Mouse (Mus musculus) heart, embryonic 15.5 days (tissue): ENCODE results near the gene Palld. TPM values are rescaled to one million over a fixed set of nuclear protein-coding genes. Genes with fewer than 3 reads are reported as not detected.

ENCODE experiments used
- ATAC-seq: fragments of 200-750 bp; cut with Nextera tagmentation; replicated peaks from 2 replicates; pipeline ENCODE4 v1.8.0; 2017; ENCODE audit warnings: low read depth, moderate TSS enrichment; ENCODE audit not compliant: insufficient number of reproducible peaks, insufficient read depth, low FRiP score
- H3K27ac ChIP-seq: fragments of 300-500 bp; sonication (generic); 2 replicates; pipeline ENCODE4 v1.5.1; 2015; ENCODE audit warnings: mild to moderate bottlenecking, inconsistent platforms
- H3K27me3 ChIP-seq: fragments of 300-500 bp; sonication (generic); 2 replicates; pipeline ENCODE4 v1.6.1; 2015; ENCODE audit warnings: inconsistent platforms
- H3K36me3 ChIP-seq: fragments of 300-500 bp; sonication (generic); 2 replicates; pipeline ENCODE4 v1.6.1; 2015; ENCODE audit warnings: mild to moderate bottlenecking, inconsistent platforms
- H3K4me1 ChIP-seq: fragments of 300-500 bp; sonication (generic); replicated peaks from 2 replicates; pipeline ENCODE4 v1.6.1; 2015; ENCODE audit warnings: inconsistent platforms
- H3K4me2 ChIP-seq: fragments of 300-500 bp; sonication (generic); 2 replicates; pipeline ENCODE4 v1.6.1; 2015; ENCODE audit warnings: inconsistent platforms, mild to moderate bottlenecking, moderate library complexity
- H3K4me3 ChIP-seq: fragments of 300-500 bp; sonication (generic); 2 replicates; pipeline ENCODE4 v1.5.1; 2015; ENCODE audit warnings: mild to moderate bottlenecking, inconsistent platforms
- H3K9ac ChIP-seq: fragments of 300-500 bp; sonication (generic); 2 replicates; pipeline ENCODE4 v1.6.1; 2015; ENCODE audit warnings: mild to moderate bottlenecking, inconsistent platforms
- H3K9me3 ChIP-seq: fragments of 300-500 bp; sonication (generic); replicated peaks from 2 replicates; pipeline ENCODE4 v1.6.1; 2016; ENCODE audit warnings: inconsistent platforms
- WGBS: fragments of 180-500 bp; shearing (Covaris S2); methylation state at CpG from one replicate; pipeline ENCODE4 v1.1.7; 2015; ENCODE audit warnings: mixed read lengths; 5-methylcytosine and 5-hydroxymethylcytosine counted together
- polyA plus RNA-seq: library from polyadenylated mRNA; unstranded; fragments of >200 nt; fragmentation: Nextera tagmentation; extraction: Ambion mirVana; gene quantifications from 2 replicates; pipeline ENCODE4 v1.2.1, GENCODE M21; 2015

Palld gene
- polyA plus RNA-seq = 173 and 181 TPM in 2 replicates

DNA sequence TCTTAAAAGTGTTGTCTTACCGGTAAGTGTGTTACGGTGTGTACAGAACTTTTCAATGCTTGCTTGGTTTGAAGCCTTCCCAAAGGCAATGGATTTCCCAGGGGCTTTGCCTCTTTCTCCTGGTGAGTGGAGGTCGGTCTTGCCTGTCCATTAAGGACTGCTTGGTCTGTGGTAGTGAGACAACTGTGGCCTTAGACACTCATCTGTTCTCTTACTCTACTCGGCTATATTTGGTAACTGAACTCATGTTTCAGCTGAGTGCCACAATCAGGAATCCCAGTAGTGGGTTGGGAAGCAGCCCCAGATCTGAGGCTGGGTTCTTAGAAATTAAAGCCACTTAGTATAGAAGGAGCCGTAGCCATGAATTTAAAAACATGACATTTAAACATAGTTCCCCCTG, at the start of gene Palld:
Gene Palld, minus strand, starts transcription at position 170 of the 400 bp plus-strand sequence.
- Histone ChIP-seq H3K36me3 (peaks cover 4% of the 10 kb centered on the region; the same call in 1 of the 2 replicates), H3K4me1 (peaks cover 8% of the 10 kb centered on the region; the same call in 1 of the 2 replicates), H3K27me3 (no peaks in the 10 kb centered on the region), H3K27ac (peak within 1 kb of the TSS; percentile 87), H3K9me3 (no peaks in the 10 kb centered on the region), H3K4me2 (peak within 1 kb of the TSS; percentile 43), H3K4me3 (peak within 1 kb of the TSS; percentile 51), H3K9ac (peak within 1 kb of the TSS; percentile 58)
- ATAC-seq = peak; percentile 88
- WGBS = 46% methylated on average over 5 of the region's 5 CpGs

DNA sequence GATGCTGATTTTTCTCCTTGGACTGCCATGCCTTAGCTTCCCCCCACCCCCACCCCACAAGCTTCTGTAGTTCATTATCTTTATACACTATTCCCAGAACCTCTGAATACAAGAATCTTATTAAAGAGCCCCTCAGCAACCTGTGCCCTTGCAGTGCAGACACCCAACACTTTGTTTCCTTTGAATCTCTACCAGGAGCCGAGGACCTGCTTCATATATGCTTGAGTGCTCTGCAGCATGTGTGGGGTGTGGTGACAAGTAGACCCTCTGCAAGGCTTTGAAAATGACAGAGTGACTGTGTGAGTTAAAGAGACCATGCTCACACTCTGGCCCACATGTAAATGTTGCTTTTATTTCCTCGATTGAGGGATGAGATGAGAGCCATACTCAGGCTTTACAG, 35.1 kb upstream of the Palld start:
- Histone ChIP-seq H3K27me3 (no peaks in the 10 kb centered on the region), H3K36me3 (no peaks in the 10 kb centered on the region), H3K9ac (no peak overlapping the region), H3K9me3 (no peaks in the 10 kb centered on the region), H3K27ac (0 out of 2 replicates have a peak overlapping the region, but pooled peaks have one; percentile 24), H3K4me3 (no peak overlapping the region), H3K4me2 (no peak overlapping the region), H3K4me1 (peaks cover 24% of the 10 kb centered on the region)
- 57% methylated on average over 2 of the region's 2 CpGs for WGBS
- ATAC-seq = no peak

DNA sequence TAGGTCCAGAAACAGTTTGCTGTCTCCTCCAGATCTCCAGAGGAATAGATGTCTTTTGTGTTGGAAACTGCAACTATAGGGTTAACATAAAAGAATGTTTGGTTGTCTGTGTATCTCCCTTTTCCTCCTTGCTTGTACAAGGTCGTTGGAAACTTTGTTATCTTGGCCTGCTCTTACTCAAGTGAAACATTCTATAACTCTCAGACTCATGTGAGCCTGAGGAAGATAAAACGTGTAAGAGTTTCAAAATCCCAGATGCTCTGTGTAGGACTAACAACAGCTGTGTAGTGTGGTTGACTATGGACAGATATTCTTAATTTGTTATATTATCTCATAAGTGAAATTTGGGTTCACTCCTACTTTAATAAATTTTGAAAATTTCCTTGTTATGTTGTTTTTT, 30.8 kb upstream of the Palld start:
- 0 out of 2 replicates have a peak, but pooled peaks have one; percentile 55 for ATAC-seq

DNA sequence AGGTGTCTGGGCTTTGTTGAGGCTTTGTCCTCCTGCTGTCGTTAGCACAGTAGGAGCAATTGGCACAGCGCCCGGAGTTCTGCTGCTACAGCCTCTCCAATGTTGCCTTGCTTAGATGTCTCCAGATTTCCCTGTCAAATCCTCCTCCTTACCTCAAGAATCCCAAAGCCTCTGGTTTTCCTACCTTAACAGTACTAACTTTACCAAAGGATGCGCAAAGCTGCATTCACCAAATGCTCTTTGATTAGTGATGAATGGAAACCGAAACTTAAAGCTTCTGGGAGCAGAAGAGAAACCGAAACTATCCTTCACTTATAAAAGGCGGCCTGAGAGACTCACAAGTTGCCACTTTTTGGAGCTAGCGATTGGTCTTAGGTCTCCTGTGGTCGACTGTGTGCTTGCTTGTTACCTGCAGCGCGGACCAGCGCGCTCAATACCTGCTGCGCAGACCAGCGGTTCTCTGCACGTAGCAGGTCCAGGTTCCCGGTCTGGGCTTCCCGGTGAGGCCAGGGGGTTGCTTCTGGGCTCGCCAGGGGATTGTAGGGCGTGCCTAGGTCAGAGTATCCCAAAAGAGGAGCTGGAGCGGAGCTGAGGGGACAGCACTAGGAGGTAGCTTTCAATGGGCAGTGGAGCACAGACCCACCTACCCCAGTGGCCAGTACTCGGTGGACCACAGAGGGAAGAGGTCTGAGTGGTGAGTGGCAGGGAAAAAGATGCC, 25.4 kb upstream of the Palld start, which contains the start of gene Ddx60:
Gene Ddx60, plus strand, starts transcription at position 311 of the 718 bp plus-strand sequence.
- no peaks in the 10 kb centered on the region for H3K36me3 ChIP-seq
- WGBS = 6% methylated on average over 22 of the region's 22 CpGs
- peaks cover 26% of the 10 kb centered on the region for H3K4me1 ChIP-seq
- H3K27me3 ChIP-seq = no peaks in the 10 kb centered on the region
- peak within 1 kb of the TSS; percentile 86 for H3K4me2 ChIP-seq
- peak within 1 kb of the TSS; percentile 69 for H3K4me3 ChIP-seq
- no peaks in the 10 kb centered on the region for H3K9me3 ChIP-seq
- peak within 1 kb of the TSS; percentile 88 for H3K27ac ChIP-seq
- peak within 1 kb of the TSS; percentile 74 for H3K9ac ChIP-seq
- ATAC-seq = peak; percentile 69

More for the DNA sequence above, 30.8 kb upstream of the Palld start:
- 4% methylated on average over 2 of the region's 2 CpGs for WGBS
- no peaks in the 10 kb centered on the region for H3K9me3 ChIP-seq
- H3K4me3 ChIP-seq = no peak overlapping the region
- H3K4me1 ChIP-seq = peaks cover 31% of the 10 kb centered on the region
- no peak overlapping the region for H3K4me2 ChIP-seq
- H3K36me3 ChIP-seq = no peaks in the 10 kb centered on the region
- H3K9ac ChIP-seq = no peak overlapping the region
- H3K27me3 ChIP-seq = no peaks in the 10 kb centered on the region
- H3K27ac ChIP-seq = peak overlapping the region; percentile 65

DNA sequence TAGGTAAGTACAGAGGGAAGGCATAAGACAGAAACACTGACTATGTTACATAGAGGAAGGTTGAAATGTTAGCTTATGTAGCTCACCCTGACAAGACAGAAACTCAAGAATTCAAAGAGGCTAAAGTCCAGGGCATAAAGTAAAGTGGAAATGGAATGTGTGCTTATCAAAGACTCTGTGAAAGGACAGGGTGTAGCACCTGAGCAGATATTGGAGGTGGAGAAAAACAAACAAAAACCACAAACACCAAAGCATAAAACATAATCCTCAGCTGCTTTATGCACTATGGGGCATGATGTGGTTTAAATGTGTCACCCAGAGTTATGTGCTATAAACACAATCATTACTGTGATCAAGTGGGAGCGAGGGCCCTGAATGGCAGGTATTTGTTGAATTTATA, 22.0 kb upstream of the Palld start:
- H3K9ac ChIP-seq = no peak overlapping the region
- no peak overlapping the region for H3K4me2 ChIP-seq
- ATAC-seq = no peak
- H3K36me3 ChIP-seq = no peaks in the 10 kb centered on the region
- H3K9me3 ChIP-seq = no peaks in the 10 kb centered on the region
- H3K27me3 ChIP-seq = no peaks in the 10 kb centered on the region
- H3K4me1 ChIP-seq = peaks cover 36% of the 10 kb centered on the region
- H3K4me3 ChIP-seq = no peak overlapping the region
- no peak overlapping the region for H3K27ac ChIP-seq
- 78% methylated on average over 1 of the region's 1 CpGs for WGBS

DNA sequence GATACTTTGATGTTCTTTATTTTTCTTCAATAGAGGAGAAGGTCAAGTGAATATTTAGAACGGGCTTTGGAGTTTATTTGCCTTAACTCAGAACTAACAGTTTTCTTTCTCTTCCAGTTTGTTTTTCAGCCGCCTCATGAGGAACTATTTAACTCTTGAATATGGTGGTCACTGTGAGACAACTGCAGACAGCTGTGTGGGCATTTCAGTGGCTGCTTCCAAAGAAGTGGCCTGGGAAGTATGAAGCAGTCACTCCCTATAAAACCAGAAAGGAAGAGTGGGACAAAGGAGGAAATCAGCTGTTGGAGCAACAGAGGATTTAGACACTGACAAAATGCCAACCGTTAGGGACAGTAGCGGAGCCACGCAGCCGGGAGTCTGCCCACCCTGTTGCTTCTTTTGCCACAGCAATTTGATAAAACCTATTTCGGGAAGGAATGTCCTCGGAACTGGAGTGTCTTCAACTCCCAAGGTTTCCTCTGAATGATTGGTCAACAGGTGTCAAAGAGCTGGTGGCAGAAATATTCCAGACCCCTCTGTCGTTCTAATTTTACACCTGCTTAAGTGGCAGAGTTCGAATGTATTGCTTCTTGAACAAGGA, 19.1 kb upstream of the Palld start:
- Histone ChIP-seq H3K4me1 (peaks cover 25% of the 10 kb centered on the region), H3K9me3 (no peaks in the 10 kb centered on the region), H3K27me3 (no peaks in the 10 kb centered on the region), H3K4me2 (peak overlapping the region; percentile 25), H3K36me3 (no peaks in the 10 kb centered on the region), H3K9ac (no peak overlapping the region), H3K4me3 (no peak overlapping the region), H3K27ac (peak overlapping the region; percentile 81)
- ATAC-seq = peak; percentile 70
- 42% methylated on average over 10 of the region's 10 CpGs for WGBS

DNA sequence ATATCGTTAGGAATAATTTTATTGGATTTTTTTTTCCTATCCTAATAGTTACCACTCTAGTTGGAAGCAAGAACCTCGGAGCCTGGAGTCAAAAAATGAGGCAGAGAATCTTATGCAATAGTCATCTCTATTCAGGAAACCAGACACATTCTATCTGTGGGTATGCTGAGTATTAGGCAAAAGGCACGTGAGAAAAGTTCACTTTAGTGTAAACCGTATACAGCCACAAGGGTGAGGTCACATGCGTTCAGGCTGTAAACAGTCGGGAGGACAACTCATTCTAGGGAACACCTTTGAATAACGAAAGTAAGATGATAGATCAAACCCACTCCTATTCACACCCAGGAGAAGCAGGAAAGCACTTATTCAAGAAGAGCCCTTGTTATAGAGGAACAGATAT, 17.9 kb upstream of the Palld start:
- Histone ChIP-seq H3K9ac (no peak overlapping the region), H3K9me3 (no peaks in the 10 kb centered on the region), H3K27ac (peak overlapping the region; percentile 81), H3K27me3 (no peaks in the 10 kb centered on the region), H3K4me2 (no peak overlapping the region), H3K36me3 (no peaks in the 10 kb centered on the region), H3K4me1 (peaks cover 25% of the 10 kb centered on the region), H3K4me3 (no peak overlapping the region)
- 62% methylated on average over 7 of the region's 7 CpGs for WGBS
- no peak for ATAC-seq

DNA sequence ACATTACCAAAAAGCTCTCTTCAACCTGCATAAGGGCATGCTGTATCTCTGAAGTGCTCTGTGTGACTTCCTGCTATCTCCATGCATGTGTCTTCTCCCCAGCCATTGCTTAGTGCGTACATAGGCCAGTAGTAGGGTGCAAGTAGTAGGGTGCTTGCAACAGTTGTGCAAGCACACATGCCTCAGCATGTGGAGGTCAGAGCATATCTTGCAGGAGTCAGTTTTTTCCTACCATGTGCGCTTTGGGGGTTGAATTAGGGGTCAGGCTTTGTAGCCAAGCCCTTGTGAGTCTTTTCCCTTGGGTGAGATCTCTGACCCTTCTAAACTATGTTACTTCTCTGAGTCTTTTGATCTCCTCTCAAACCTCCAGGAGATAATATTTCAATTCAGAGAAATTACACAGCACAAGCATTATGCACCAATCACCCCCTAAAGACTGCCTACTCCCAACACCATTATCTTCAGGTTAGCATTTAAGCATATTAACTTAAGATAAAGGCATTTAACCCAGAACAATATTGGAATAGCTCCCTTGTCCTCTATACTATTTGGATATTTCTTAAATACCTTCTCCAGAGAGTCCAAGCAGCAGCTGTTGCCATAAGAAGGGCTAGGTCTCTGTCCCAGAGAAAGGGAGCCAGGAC, 16.8 kb upstream of the Palld start:
- 87% methylated on average over 2 of the region's 2 CpGs for WGBS
- H3K27ac ChIP-seq = no peak overlapping the region
- no peaks in the 10 kb centered on the region for H3K36me3 ChIP-seq
- no peaks in the 10 kb centered on the region for H3K27me3 ChIP-seq
- H3K4me3 ChIP-seq = no peak overlapping the region
- H3K4me1 ChIP-seq = peaks cover 25% of the 10 kb centered on the region
- no peak for ATAC-seq
- no peak overlapping the region for H3K9ac ChIP-seq
- H3K9me3 ChIP-seq = no peaks in the 10 kb centered on the region
- H3K4me2 ChIP-seq = no peak overlapping the region

DNA sequence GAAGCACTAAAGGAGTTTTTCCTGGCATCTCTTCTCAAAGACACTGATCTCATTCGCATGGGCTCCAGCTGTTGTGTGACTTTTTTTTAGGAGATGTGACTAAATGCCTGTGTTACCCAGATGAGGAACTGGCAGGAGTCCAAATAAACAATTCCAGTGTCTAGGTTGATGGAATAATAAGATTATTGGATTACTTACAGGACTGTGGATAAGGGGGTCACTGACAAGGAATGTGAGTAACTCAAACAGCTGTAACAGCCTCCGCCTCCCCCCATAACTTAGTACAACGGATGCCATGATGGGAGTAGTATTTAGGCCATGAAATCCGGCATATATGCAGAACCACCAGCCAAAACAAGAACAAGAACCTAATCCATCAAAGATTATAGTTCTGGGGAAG, 14.8 kb upstream of the Palld start:
- no peaks in the 10 kb centered on the region for H3K27me3 ChIP-seq
- H3K4me3 ChIP-seq = no peak overlapping the region
- H3K4me1 ChIP-seq = peaks cover 23% of the 10 kb centered on the region
- no peak overlapping the region for H3K9ac ChIP-seq
- WGBS = 81% methylated on average over 4 of the region's 4 CpGs
- H3K27ac ChIP-seq = no peak overlapping the region
- H3K36me3 ChIP-seq = no peaks in the 10 kb centered on the region
- H3K9me3 ChIP-seq = no peaks in the 10 kb centered on the region
- no peak overlapping the region for H3K4me2 ChIP-seq
- no peak for ATAC-seq

DNA sequence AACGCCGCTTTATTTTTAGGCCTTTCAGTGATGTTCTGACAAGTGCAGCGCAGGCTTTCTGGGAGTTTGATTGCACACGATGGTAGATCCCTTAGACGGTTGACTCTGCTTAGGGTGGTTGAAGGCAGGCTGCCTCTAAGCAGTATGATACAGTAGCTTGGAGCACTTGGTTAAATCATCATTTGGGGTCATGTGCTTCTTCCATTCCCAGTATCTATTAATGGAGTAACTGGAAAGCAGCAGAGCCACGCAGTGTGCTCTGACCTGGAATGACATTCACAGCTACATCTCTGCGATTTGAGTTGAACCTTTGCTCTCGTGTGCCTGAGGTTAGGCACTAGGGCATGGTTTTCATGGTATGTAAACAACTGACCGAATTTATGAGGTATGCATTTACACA, 11.5 kb upstream of the Palld start:
- Histone ChIP-seq H3K4me3 (no peak overlapping the region), H3K9me3 (no peaks in the 10 kb centered on the region), H3K9ac (no peak overlapping the region), H3K4me1 (peaks cover 21% of the 10 kb centered on the region), H3K27ac (peak overlapping the region; percentile 47; the same call in 1 of the 2 replicates), H3K4me2 (no peak overlapping the region), H3K27me3 (no peaks in the 10 kb centered on the region), H3K36me3 (no peaks in the 10 kb centered on the region)
- WGBS = 44% methylated on average over 9 of the region's 9 CpGs
- no peak for ATAC-seq

DNA sequence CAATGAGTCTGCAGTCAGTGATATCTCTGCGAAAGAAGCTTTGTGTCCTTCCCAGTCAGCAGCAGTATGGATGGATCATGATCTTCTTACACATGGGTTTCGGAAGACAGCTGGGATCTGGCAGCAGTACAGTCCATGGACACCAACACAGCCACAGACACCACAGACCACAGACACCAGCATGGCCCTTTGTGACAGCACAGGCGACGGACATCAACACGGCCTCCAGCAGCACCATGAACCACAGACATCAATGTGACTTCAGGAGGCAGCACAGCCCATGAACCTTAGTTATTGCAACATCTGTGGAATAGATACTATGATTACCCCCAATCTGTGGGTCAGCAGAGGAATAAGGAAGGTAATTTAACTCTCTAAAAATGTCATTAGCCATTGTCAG, 10.3 kb upstream of the Palld start:
- Histone ChIP-seq H3K4me3 (no peak overlapping the region), H3K4me1 (peaks cover 28% of the 10 kb centered on the region), H3K4me2 (no peak overlapping the region), H3K27me3 (no peaks in the 10 kb centered on the region), H3K27ac (no peak overlapping the region), H3K9me3 (no peaks in the 10 kb centered on the region), H3K36me3 (no peaks in the 10 kb centered on the region), H3K9ac (no peak overlapping the region)
- no peak for ATAC-seq
- 89% methylated on average over 5 of the region's 5 CpGs for WGBS
